Mouse (Mus musculus) heart, adult 2 months (tissue): ENCODE data around the gene Tamm41.

Experiments used
- CTCF ChIP-seq: fragments of 200-600 bp; IDR thresholded peaks from 2 replicates; pipeline ENCODE4 v1.8.1; 2022; ENCODE audit warnings: antibody characterized with exemption, mild to moderate bottlenecking, moderate library complexity
- POLR2A ChIP-seq: fragments of 200-500 bp; IDR thresholded peaks from 2 replicates; pipeline ENCODE4 v1.6.1; 2011; ENCODE audit warnings: mild to moderate bottlenecking, low read depth, low read length, control low read depth; ENCODE audit not compliant: insufficient read depth

DNA sequence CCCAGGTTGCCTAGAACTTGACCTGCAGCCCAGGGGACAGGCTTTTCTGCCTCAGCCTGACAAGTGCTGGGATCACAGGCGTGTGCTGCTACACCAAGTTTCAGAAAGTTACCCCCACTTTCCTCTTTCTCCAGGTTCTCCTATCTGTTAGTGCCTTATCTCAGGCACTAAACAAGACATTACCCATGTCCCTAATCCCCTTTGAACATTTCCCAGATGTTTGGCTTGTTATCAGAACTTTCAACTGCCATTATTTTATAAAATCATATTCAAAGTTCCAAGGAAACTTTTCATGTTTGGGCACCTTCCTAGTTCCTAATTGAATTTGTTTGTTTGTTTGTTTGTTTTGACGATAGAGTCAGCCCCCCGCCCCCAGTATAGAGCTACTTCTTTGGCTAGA lies 71.9 kb downstream of the Tamm41 start:
- TF ChIP-seq CTCF (no peak), POLR2A (no peak)
